Mouse (Mus musculus): Measurements from ENCODE around the gene Nop14. TPM values are rescaled to one million over a fixed set of nuclear protein-coding genes. Genes with fewer than 3 reads are reported as not detected.
A peak's percentile ranks its signal among the peaks of the same experiment; 100 is the strongest.

Nop14 gene
- 32.0 and 33.5 TPM in 2 replicates for polyA plus RNA-seq (2014; fragmentation: Nextera tagmentation; extraction: Ambion mirVana)

- peaks cover 5% of the 10 kb centered on the region for H3K36me3 ChIP-seq (ENCODE audit: control insufficient read depth, insufficient read depth, low read length)
- no peaks in the 10 kb centered on the region for H3K9me3 ChIP-seq (ENCODE audit: control insufficient read depth, low read length)
- H3K27ac ChIP-seq (ENCODE audit: low read depth, low read length): peak within 1 kb of the TSS; percentile 69
- H3K4me3 ChIP-seq (ENCODE audit: low read depth, low read length): peak within 1 kb of the TSS; percentile 73
- peak; percentile 99 for DNase-seq (ENCODE audit: low spot score)
- H3K27me3 ChIP-seq (ENCODE audit: control insufficient read depth, insufficient read depth, low read length): no peaks in the 10 kb centered on the region
- under 1% methylated on average over 60 of the region's 60 CpGs for WGBS
- H3K4me1 ChIP-seq (ENCODE audit: control insufficient read depth, insufficient read depth, low read length): peaks cover 3% of the 10 kb centered on the region; the same call in 1 of the 2 replicates
- peak within 1 kb of the TSS; percentile 49 for H3K4me2 ChIP-seq (ENCODE audit: low read depth)
- peak; percentile 100 for ATAC-seq (ENCODE audit: insufficient read depth, low FRiP score, low TSS enrichment)
- peak within 1 kb of the TSS; percentile 74 for H3K9ac ChIP-seq (ENCODE audit: low read length)
Observed at GRCm38 (mm10) chr5:34659686-34660590, at the start of gene Nop14, which contains the start of gene Grk4. Gene Nop14, minus strand, starts transcription at chr5:34660148. Gene Grk4, plus strand, starts transcription at chr5:34660379.

GRCm38 (mm10) chr5:34708436-34708835 is 48.5 kb upstream of the Nop14 start:
- Histone ChIP-seq H3K27ac (ENCODE audit: low read depth, low read length) (no peak overlapping the region), H3K4me1 (ENCODE audit: control insufficient read depth, insufficient read depth, low read length) (no peaks in the 10 kb centered on the region), H3K36me3 (ENCODE audit: control insufficient read depth, insufficient read depth, low read length) (no peaks in the 10 kb centered on the region), H3K9ac (ENCODE audit: low read length) (no peak overlapping the region), H3K4me3 (ENCODE audit: low read depth, low read length) (no peak overlapping the region), H3K9me3 (ENCODE audit: control insufficient read depth, low read length) (no peaks in the 10 kb centered on the region), H3K4me2 (ENCODE audit: low read depth) (no peak overlapping the region), H3K27me3 (ENCODE audit: control insufficient read depth, insufficient read depth, low read length) (no peaks in the 10 kb centered on the region)
- ATAC-seq (ENCODE audit: insufficient read depth, low FRiP score, low TSS enrichment) (no peak), DNase-seq (ENCODE audit: low spot score) (no peak)
- WGBS: 93% methylated on average over 1 of the region's 1 CpGs

- Histone ChIP-seq H3K36me3 (ENCODE audit: control insufficient read depth, insufficient read depth, low read length) (no peaks in the 10 kb centered on the region), H3K4me1 (ENCODE audit: control insufficient read depth, insufficient read depth, low read length) (no peaks in the 10 kb centered on the region), H3K27me3 (ENCODE audit: control insufficient read depth, insufficient read depth, low read length) (no peaks in the 10 kb centered on the region), H3K27ac (ENCODE audit: low read depth, low read length) (no peak overlapping the region), H3K4me2 (ENCODE audit: low read depth) (no peak overlapping the region), H3K9me3 (ENCODE audit: control insufficient read depth, low read length) (no peaks in the 10 kb centered on the region), H3K4me3 (ENCODE audit: low read depth, low read length) (no peak overlapping the region), H3K9ac (ENCODE audit: low read length) (no peak overlapping the region)
- ATAC-seq (ENCODE audit: insufficient read depth, low FRiP score, low TSS enrichment) (no peak), DNase-seq (ENCODE audit: low spot score) (no peak)
- WGBS: 84% methylated on average over 5 of the region's 5 CpGs
Observed at GRCm38 (mm10) chr5:34695521-34695920, 35.6 kb upstream of the Nop14 start.

- ATAC-seq (ENCODE audit: insufficient read depth, low FRiP score, low TSS enrichment): no peak
- 73% methylated on average over 2 of the region's 2 CpGs for WGBS
- H3K27ac ChIP-seq (ENCODE audit: low read depth, low read length): no peak overlapping the region
- H3K27me3 ChIP-seq (ENCODE audit: control insufficient read depth, insufficient read depth, low read length): no peaks in the 10 kb centered on the region
- no peak overlapping the region for H3K9ac ChIP-seq (ENCODE audit: low read length)
- DNase-seq (ENCODE audit: low spot score): no peak
- H3K36me3 ChIP-seq (ENCODE audit: control insufficient read depth, insufficient read depth, low read length): no peaks in the 10 kb centered on the region
- H3K4me1 ChIP-seq (ENCODE audit: control insufficient read depth, insufficient read depth, low read length): no peaks in the 10 kb centered on the region
- H3K4me3 ChIP-seq (ENCODE audit: low read depth, low read length): no peak overlapping the region
- no peaks in the 10 kb centered on the region for H3K9me3 ChIP-seq (ENCODE audit: control insufficient read depth, low read length)
- H3K4me2 ChIP-seq (ENCODE audit: low read depth): no peak overlapping the region
Observed at GRCm38 (mm10) chr5:34692782-34693181, 32.8 kb upstream of the Nop14 start.

GRCm38 (mm10) chr5:34689868-34690267 is 29.9 kb upstream of the Nop14 start:
- DNase-seq (ENCODE audit: low spot score) (no peak), ATAC-seq (ENCODE audit: insufficient read depth, low FRiP score, low TSS enrichment) (no peak)
- H3K27me3 ChIP-seq (ENCODE audit: control insufficient read depth, insufficient read depth, low read length): no peaks in the 10 kb centered on the region
- no peaks in the 10 kb centered on the region for H3K9me3 ChIP-seq (ENCODE audit: control insufficient read depth, low read length)
- no peaks in the 10 kb centered on the region for H3K4me1 ChIP-seq (ENCODE audit: control insufficient read depth, insufficient read depth, low read length)
- no peak overlapping the region for H3K9ac ChIP-seq (ENCODE audit: low read length)
- WGBS: 88% methylated on average over 1 of the region's 1 CpGs
- H3K4me3 ChIP-seq (ENCODE audit: low read depth, low read length): no peak overlapping the region
- no peaks in the 10 kb centered on the region for H3K36me3 ChIP-seq (ENCODE audit: control insufficient read depth, insufficient read depth, low read length)
- no peak overlapping the region for H3K27ac ChIP-seq (ENCODE audit: low read depth, low read length)
- H3K4me2 ChIP-seq (ENCODE audit: low read depth): no peak overlapping the region

- H3K9ac ChIP-seq (ENCODE audit: low read length): no peak overlapping the region
- H3K4me2 ChIP-seq (ENCODE audit: low read depth): no peak overlapping the region
- H3K36me3 ChIP-seq (ENCODE audit: control insufficient read depth, insufficient read depth, low read length): no peaks in the 10 kb centered on the region
- 76% methylated on average over 4 of the region's 4 CpGs for WGBS
- no peaks in the 10 kb centered on the region for H3K4me1 ChIP-seq (ENCODE audit: control insufficient read depth, insufficient read depth, low read length)
- no peaks in the 10 kb centered on the region for H3K9me3 ChIP-seq (ENCODE audit: control insufficient read depth, low read length)
- no peaks in the 10 kb centered on the region for H3K27me3 ChIP-seq (ENCODE audit: control insufficient read depth, insufficient read depth, low read length)
- no peak for ATAC-seq (ENCODE audit: insufficient read depth, low FRiP score, low TSS enrichment)
- no peak overlapping the region for H3K27ac ChIP-seq (ENCODE audit: low read depth, low read length)
- no peak for DNase-seq (ENCODE audit: low spot score)
- no peak overlapping the region for H3K4me3 ChIP-seq (ENCODE audit: low read depth, low read length)
Observed at GRCm38 (mm10) chr5:34670280-34670679, 10.3 kb upstream of the Nop14 start.

- DNase-seq (ENCODE audit: low spot score) (no peak), ATAC-seq (ENCODE audit: insufficient read depth, low FRiP score, low TSS enrichment) (no peak)
- Histone ChIP-seq H3K4me2 (ENCODE audit: low read depth) (no peak overlapping the region), H3K4me3 (ENCODE audit: low read depth, low read length) (no peak overlapping the region), H3K9me3 (ENCODE audit: control insufficient read depth, low read length) (no peaks in the 10 kb centered on the region), H3K9ac (ENCODE audit: low read length) (no peak overlapping the region), H3K27ac (ENCODE audit: low read depth, low read length) (no peak overlapping the region), H3K36me3 (ENCODE audit: control insufficient read depth, insufficient read depth, low read length) (no peaks in the 10 kb centered on the region), H3K4me1 (ENCODE audit: control insufficient read depth, insufficient read depth, low read length) (no peaks in the 10 kb centered on the region), H3K27me3 (ENCODE audit: control insufficient read depth, insufficient read depth, low read length) (no peaks in the 10 kb centered on the region)
- WGBS: 78% methylated on average over 2 of the region's 2 CpGs
Observed at GRCm38 (mm10) chr5:34669493-34669892, 9.5 kb upstream of the Nop14 start.

GRCm38 (mm10) chr5:34663231-34663630 is 3.3 kb upstream of the Nop14 start:
- Histone ChIP-seq H3K27ac (ENCODE audit: low read depth, low read length) (no peak overlapping the region), H3K9ac (ENCODE audit: low read length) (no peak overlapping the region), H3K4me3 (ENCODE audit: low read depth, low read length) (no peak overlapping the region), H3K27me3 (ENCODE audit: control insufficient read depth, insufficient read depth, low read length) (no peaks in the 10 kb centered on the region), H3K36me3 (ENCODE audit: control insufficient read depth, insufficient read depth, low read length) (no peaks in the 10 kb centered on the region), H3K4me2 (ENCODE audit: low read depth) (no peak overlapping the region), H3K4me1 (ENCODE audit: control insufficient read depth, insufficient read depth, low read length) (peaks cover 3% of the 10 kb centered on the region; the same call in 1 of the 2 replicates), H3K9me3 (ENCODE audit: control insufficient read depth, low read length) (no peaks in the 10 kb centered on the region)
- ATAC-seq (ENCODE audit: insufficient read depth, low FRiP score, low TSS enrichment) (no peak), DNase-seq (ENCODE audit: low spot score) (no peak)
- 97% methylated on average over 2 of the region's 2 CpGs for WGBS

GRCm38 (mm10) chr5:34661909-34662308 is 2.0 kb upstream of the Nop14 start:
- DNase-seq (ENCODE audit: low spot score) (no peak), ATAC-seq (ENCODE audit: insufficient read depth, low FRiP score, low TSS enrichment) (no peak)
- WGBS: 82% methylated on average over 4 of the region's 4 CpGs
- H3K9ac ChIP-seq (ENCODE audit: low read length): no peak overlapping the region
- H3K4me2 ChIP-seq (ENCODE audit: low read depth): no peak overlapping the region
- H3K27me3 ChIP-seq (ENCODE audit: control insufficient read depth, insufficient read depth, low read length): no peaks in the 10 kb centered on the region
- no peak overlapping the region for H3K4me3 ChIP-seq (ENCODE audit: low read depth, low read length)
- peaks cover 3% of the 10 kb centered on the region; the same call in 1 of the 2 replicates for H3K4me1 ChIP-seq (ENCODE audit: control insufficient read depth, insufficient read depth, low read length)
- H3K27ac ChIP-seq (ENCODE audit: low read depth, low read length): no peak overlapping the region
- H3K36me3 ChIP-seq (ENCODE audit: control insufficient read depth, insufficient read depth, low read length): no peaks in the 10 kb centered on the region
- no peaks in the 10 kb centered on the region for H3K9me3 ChIP-seq (ENCODE audit: control insufficient read depth, low read length)

All from neural tube, embryonic 11.5 days (tissue).